Mouse (Mus musculus) heart, adult 18-20 months (tissue): Measurements from ENCODE around the gene Endou. TPM values are rescaled to one million over a fixed set of nuclear protein-coding genes. Genes with fewer than 3 reads are reported as not detected.
A peak's percentile ranks its signal among the peaks of the same experiment; 100 is the strongest.
"Not testable (repeated sequence)": the region's sequence is repeated elsewhere in the genome, so short reads cannot be mapped to it uniquely, and the experiment has no call there.

ENCODE experiments used
- DNase-seq, 2 experiments: peaks; one replicate each; pipeline ENCODE4 v3.0.0; 2021 to 2022; ENCODE audit warnings: mixed read lengths in 1 of 2
- total RNA-seq, 2 experiments: library from RNA; stranded (reverse); gene quantifications; 2 replicates each; pipeline ENCODE4 v1.2.3; 2021

Gene Endou
- total RNA-seq, 2 experiments from 2014 or later: 1.3 to 1.8 TPM

DNA sequence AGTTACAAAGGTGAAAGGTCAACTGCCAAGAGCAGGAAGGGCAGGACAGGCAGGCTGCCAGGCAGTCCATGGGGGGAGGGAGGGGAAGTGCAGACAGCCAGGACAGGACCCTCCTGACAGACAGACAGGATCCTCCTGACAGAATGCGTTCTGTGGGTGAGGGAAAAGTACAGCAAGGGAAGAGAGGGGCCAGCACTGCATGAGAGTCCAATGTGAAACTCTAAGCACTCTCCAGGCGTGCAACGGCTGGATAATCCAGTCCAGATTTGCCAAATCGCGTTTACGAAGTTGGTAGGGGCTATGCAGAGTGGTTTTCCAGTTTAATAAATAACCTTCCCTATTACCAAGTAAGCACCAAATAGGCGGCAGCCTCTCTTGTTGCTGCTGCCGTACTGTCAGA lies 49.1 kb downstream of the Endou start:
- DNase-seq: no peak

DNA sequence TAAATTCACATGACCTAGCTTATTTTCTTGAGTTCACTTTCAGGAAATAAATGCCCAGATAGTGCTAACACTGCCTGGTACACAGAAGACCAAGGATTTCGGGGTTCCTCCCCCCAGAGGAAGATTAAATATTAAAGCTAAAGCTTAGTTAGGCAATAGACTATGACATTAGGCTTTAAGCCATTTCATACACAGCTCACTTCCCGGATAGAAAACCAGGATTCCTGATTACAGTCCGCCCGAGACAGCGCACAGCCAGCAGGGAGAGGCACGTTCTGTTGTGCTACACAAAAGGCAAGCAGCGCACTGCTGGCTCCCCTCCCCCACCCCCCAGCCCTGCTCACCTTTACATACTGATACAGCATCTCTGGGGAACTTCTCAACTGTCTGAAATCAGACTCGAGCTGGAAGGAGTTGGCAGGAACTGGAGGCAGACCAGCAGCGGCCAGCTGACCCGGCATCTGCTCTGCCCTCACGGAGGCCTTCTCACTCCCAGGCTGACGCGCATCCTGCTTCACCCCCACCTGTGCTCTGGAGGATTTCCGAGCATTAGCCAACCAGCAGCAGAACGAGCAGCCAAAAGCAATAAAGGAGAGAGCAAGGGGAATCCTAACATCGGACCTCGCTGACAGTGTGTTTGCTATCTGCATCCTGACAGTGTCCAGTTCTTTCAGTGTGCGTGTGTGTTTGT lies 51.0 kb downstream of the Endou start:
- no peak for DNase-seq

DNA sequence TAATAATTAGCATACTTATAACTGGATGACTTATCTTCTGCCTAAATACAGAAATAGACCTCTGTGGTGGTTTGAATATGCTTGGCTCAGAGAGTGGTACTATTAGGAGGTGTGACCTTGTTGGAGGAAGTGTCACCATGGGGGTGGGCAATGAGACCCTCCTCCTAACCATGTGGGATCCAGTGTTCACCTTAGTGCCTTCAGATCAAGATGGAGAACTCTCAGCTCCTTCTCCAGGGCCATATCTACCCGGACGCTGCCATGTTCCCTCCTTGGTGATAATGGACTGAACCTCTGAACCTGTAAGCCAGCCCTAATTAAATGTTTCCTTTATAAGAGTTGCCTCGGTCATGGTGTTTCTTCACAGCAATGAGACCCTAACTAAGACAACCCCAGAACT lies 53.8 kb downstream of the Endou start:
- DNase-seq: no peak

DNA sequence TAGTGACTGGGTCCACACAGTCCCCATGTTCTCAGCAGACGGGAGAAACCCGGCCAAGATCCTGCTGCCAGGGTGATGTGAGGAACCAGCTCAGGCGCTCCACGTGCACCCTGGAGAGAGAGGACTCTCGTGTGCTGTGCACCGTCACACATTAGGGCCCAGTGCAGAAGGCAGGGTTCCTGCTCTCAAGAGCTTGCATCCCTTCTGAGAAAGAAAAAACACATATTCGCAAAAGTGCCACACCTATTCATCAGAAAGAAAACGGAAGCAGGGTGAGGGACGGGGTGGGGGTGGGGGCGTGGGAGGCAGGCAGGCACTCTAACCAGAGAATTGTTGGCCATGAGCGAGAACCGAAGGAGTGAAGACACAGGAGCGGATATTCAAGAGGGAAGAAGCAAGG lies 55.2 kb downstream of the Endou start:
- no peak for DNase-seq

DNA sequence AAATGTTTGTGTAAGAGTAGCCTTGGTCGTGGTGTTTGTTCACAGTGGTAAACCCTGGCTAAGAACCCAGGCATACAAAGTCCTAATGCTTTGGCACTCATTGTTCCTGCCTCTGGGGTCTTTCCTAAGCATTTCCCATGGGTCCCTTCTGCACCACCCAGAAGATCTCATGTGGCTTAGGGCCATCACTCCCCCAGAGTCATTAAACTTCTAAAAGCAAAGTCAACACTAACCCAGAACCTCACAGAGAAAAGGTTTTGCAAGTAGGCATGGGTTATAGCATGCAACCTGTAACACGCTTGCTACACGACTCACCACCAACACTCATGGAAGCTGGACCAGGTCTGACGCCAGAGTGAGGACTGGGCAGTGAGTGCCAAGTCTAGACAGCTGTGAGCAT lies 56.7 kb downstream of the Endou start:
- DNase-seq: no peak

DNA sequence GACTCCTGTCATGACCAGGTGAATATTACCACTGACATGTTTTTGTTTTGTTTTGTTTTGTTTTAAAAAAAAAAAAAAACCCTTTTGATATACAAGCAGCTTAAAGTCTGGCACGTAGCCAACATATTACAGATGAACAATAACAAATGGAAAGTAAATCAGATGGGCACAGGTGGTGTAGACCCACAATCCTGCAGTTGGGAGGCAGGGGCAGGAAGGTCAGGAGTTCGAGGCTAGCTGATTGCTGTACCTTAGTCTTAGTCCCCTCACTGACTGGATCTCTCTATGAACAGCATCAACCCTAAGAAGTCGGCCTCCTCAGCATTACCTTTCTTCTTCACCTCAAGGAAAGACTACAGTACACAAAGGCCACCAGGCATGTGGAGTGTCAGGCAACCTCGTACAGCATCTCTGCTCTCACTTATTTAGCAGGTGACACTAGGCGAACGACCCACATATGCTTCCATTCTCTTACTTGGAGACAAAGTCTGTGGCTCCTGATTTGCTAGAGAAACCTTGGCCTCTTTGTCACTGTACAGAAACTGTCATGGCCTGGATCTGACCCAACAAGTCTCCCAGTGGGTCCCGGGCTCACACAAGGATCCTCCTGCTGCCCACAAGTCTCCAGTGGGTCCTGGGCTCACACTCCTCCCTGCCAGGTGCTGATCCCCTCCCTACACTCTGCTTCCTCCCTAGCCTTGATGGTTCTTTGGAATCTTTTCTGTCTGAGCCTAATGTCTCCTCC lies 57.7 kb downstream of the Endou start:
- no peak for DNase-seq

DNA sequence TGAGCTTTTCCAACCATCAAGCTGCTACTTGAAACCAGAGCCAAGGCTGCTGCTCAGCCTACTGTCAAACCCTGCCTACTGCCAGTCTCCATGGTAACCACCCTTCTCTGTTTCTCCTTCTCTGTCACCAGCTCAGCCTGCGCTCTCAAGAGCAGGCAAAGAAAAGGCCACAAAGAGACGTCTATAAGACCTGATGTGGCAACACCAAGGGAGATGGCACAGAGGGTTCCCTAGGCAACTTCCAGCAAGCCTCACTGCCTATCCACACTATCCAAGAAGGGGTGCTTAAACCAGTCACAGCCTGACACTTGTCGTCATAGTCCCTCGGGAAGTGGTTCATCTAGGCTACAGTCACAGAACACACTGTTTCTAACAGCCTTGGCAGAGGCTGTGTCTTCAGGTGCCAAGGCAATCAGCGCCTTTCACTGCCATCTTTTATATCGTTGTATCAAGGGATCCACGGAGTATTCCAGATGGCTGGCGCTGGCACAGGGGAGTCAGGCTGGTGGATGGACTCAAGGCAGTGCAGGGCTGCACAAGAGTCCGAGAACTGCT lies 58.9 kb downstream of the Endou start:
- DNase-seq: no peak

DNA sequence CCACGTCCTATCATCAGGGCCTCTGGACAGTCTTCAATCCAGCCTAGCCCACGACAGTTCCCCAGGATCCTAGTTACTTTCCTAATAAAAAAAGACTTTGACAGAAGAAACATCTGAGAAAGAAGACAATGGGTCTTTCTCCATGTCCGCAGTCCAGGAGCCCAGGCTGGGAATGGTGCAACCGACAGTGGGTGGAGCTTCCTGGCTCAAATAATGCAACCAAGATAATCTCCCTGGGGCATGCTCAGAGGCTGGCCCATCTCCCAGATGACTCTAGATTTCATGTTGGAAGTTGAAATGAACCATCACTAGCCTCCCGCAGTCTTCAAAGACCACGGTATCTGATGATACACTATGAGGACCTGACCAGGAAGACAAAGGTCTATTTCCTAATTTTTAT lies 60.6 kb downstream of the Endou start:
- peak; percentile 39 to 47 for DNase-seq

DNA sequence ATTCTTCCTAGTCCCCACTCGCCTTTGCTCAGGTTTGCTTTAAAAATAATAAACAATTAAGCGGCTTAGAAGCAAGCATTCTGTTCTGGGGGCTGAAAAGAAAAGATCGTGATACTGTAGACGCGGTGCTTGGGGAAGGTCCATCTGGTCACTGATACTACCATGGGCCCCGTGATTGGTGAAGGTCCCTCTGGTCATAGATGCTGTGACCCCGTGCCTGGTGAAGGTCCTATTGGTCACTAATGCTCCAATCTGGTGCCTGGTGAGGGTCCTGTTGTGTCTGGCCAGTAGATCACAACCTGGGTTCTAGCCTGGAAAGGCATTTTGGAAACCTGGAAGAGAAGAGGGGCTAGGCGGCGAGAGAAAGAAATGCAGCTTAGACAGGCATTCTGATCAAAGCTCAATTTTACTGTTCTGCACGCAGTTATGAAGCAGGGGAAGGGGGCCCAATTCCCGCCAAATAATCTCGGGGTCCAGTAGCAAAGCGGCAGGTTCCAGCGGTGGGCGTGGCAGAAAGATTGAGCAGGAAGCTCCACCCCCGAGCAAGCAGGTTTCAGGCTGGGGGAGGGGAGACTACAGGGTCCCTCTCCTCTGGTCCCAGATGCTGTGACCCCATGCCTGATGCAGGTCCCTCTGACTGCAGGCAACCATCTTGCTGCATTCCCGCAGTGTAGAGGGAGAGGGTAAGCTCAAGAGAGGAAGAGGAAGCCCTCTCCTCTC lies 62.8 kb downstream of the Endou start:
- not testable (repeated sequence) for DNase-seq

DNA sequence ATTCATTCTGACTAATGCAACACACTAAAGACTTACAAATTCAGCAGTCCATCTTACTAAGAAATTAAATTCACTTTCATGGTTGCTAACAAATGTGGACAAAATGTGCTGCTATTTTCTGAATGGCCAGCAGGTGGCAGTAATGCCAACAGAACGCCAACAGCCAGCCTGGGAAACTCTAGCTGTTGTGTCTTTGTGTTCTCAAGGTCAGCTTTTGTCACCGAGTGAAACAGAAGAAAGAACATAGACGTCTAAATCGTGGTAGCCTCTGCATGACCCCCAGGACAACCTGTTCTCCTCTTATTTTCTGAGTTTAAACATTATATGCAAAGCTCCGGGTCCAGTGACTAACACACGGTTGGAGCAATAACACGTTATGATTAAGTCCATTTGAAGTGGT lies 63.7 kb downstream of the Endou start:
- peak; percentile 46 to 77 for DNase-seq

DNA sequence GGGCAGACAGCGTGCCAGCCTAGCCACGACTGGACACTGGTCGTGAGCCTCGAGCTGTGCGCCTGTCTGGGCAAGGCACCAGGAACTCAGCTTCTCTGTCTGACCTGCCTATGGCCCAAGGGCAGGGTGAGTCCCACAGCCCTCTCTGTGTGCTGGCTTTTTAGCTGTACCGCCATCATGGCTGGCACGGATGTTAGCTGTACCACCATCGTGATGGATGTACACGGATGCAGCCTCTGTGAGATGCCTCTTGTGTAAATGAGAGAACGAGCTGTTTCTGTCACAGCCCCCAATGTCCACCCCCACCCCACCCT lies 64.7 kb downstream of the Endou start:
- no peak for DNase-seq

DNA sequence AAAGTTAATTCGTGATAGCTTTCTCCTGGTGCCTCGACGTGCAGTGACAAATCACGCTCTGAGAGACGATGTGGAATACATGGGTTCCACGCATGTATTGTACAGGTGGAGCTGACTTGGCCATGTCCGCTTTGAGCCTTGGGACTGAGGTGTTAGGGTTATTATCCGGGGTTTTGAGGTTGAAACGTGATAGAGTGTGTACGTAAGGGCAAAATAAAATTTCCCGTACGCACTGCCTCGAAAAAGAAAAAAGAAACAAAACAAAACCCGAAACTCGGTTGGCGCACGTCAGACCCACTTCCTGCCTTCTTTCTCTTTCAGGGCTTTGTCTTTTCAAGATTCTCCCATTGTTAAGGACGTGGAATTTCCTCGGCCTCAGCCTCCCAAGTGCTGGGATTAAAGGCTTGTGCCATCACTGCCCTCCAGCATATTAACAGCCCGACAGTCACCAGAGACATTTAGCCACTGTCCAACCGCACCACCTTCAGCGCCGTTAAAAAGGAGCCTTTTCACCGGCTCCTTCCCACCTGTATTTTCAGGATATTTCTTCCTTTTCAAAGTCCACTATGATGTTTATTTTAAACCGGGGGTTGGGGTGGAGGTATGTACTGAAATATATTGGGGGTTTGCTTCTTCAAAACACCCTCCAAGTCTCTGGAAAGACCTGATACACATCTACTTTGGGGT lies 65.2 kb downstream of the Endou start:
- no peak for DNase-seq

DNA sequence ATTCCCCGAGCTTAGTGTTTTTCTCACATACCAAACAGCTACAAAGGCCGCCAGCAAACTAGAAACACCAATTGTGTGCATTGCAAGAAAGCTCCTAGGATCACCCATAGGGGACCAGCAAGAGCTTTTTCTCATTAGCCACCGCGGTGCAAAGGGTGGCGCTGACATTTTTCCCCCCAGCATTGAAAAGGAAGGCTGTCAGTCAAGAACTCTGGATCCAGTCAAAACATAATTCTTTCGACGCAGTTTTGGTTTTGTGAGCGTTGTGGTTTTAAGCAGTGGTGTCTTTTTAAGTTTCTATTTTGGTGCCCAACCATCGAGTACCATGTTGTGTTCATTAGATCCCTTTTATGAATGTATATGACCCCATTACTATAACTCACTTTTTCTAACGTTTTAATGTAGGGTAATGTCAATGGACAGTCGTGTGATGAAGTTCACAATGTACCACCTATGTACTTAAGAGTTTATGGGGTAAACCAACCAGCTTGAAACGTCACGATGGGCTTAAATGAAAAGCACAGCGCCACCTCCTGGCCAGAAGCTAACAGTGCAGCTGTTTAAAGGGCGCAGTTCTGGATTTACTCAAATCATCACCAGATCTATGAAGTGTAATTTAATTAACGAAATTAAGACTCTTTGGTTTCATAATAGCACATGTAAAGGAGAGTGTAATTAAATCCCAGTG lies 66.0 kb downstream of the Endou start:
- no peak for DNase-seq

DNA sequence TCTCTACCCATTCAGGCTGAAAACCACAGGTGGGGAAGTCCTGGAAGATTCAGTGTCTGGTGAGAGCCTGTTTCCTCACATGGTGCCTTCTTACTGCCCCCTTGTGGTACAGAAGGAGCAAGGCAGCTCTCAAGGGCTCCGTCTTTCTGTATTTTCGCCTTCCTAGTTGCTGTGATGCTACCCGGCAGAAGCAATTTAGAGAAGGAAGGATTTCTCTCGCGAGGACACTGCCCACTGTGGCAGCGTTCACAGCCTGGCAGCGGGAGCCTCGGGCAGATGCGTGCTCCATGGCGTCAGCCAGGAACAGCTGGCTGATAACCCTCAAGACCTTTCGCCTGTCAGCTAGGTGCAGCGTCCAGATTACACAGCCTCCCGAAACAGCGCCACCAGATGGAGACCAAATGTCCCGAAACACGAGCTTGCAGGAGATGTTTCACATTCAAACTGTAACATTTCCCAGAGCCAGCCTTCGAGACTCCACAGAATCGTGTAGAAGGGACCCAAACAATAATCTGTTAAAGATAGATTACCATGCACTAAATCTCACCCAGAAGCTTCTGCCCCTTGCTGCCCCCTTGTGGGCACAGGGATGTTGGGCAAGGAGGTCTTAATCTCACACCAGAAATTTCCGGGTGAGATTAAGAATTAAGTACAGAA lies 67.3 kb downstream of the Endou start:
- DNase-seq: peak; percentile 72 to 87

Other genes starting within 250 kb of the Endou start
- 10 to 100 TPM; 14.5 to 15.7 TPM for gene Rpap3, start 25.5 kb downstream of the Endou start, total RNA-seq
- gene Rapgef3, start 36.6 kb upstream of the Endou start, total RNA-seq: 10 to 100 TPM; 21.8 to 23.3 TPM
- gene Slc48a1, start 47.2 kb upstream of the Endou start, total RNA-seq: 10 to 100 TPM; 57.9 to 69.7 TPM
- gene Hdac7, start 113.2 kb upstream of the Endou start, total RNA-seq: 10 to 100 TPM; 19.3 to 26.3 TPM
- 1 to 10 TPM; 2.4 to 3.4 TPM for gene Vdr, start 179.3 kb upstream of the Endou start, total RNA-seq
- gene Tmem106c, start 232.9 kb upstream of the Endou start, total RNA-seq: 10 to 100 TPM; 16.0 to 16.5 TPM